37 mouse cellular contexts compared by ENCODE assay signal in genomic region chr6:122539564-122539963, GRCm38 (mm10). TPM values are rescaled to one million over a fixed set of nuclear protein-coding genes. Genes with fewer than 3 reads are reported as not detected.
"Had no signal": no experiment of that assay in that cellular context is flagged by ENCODE, and none has a peak within 500 bp of the region (broad histone marks: within the 10 kb centered on the region; RNA-seq: fewer than 3 reads in every experiment).

No protein-coding gene starts in this region.

- H3K27ac ChIP-seq: gastrocnemius, adult 2 months; heart, embryonic 10.5 days; hindbrain, embryonic 10.5 days; hindbrain, embryonic 12.5 days; hindbrain, embryonic 14.5 days; intestine, embryonic 15.5 days; layer of hippocampus, adult 2 months; limb, embryonic 10.5 days; limb, embryonic 12.5 days; liver, embryonic 13.5 days had no signal

- H3K4me1 ChIP-seq: heart, embryonic 10.5 days; heart, embryonic 12.5 days; hindbrain, embryonic 10.5 days; hindbrain, embryonic 12.5 days; intestine, embryonic 15.5 days; limb, embryonic 10.5 days; limb, embryonic 12.5 days; liver, embryonic 13.5 days had no signal

- ATAC-seq: hindbrain, embryonic 16.5 days; inflammation-experienced regulatory T-cells, adult 6 months; intestine, embryonic 15.5 days; intestine, postnatal 0 days had no signal

- DNase-seq: gastrocnemius, adult 2 months; gastrocnemius, postnatal 10 days; gastrocnemius, postnatal 25 days; heart, adult 18-20 months; heart, postnatal 10 days; heart, postnatal 4 days; kidney, adult 18-20 months; kidney, adult 8-10 months; kidney, postnatal 10 days; kidney, postnatal 25 days; kidney, postnatal 4 days; liver; liver, embryonic 13.5 days had no signal

- H3K4me3 ChIP-seq: gastrocnemius, adult 2 months; heart, embryonic 10.5 days; heart, embryonic 12.5 days; hindbrain, embryonic 10.5 days; hindbrain, embryonic 12.5 days; intestine, embryonic 15.5 days; layer of hippocampus, adult 2 months; limb, embryonic 10.5 days; limb, embryonic 12.5 days; liver, embryonic 13.5 days had no signal

RNA-seq across cellular contexts. Expression of gene Aicda, which starts 14.0 kb away (rescaled TPM):
- total RNA-seq: gastrocnemius, adult 2 months; gastrocnemius, postnatal 10 days; gastrocnemius, postnatal 25 days; gastrocnemius, postnatal 4 days; granulocyte monocyte progenitor cell, adult 5-6 weeks; heart, adult 18-20 months; heart, adult 8-10 months; heart, postnatal 10 days; heart, postnatal 25 days; heart, postnatal 4 days; layer of hippocampus, adult 2 months; layer of hippocampus, postnatal 10 days; layer of hippocampus, postnatal 25 days; left cerebral cortex, adult 18-20 months; left cerebral cortex, postnatal 25 days had no signal
- polyA plus RNA-seq: heart, embryonic 10.5 days; heart, embryonic 12.5 days; heart, embryonic 14.5 days; heart, embryonic 16.5 days; hindbrain, embryonic 10.5 days; intestine, embryonic 15.5 days; intestine, postnatal 0 days; kidney, embryonic 14.5 days; kidney, embryonic 16.5 days; limb, embryonic 10.5 days; liver, embryonic 13.5 days had no signal

RNA-seq across cellular contexts. Expression of gene Mfap5, which starts 33.9 kb away (rescaled TPM):
- total RNA-seq: granulocyte monocyte progenitor cell, adult 5-6 weeks; layer of hippocampus, adult 2 months had no signal
- polyA plus RNA-seq: inflammation-experienced regulatory T-cells, adult 6 months had no signal

RNA-seq across cellular contexts. Expression of gene Rimklb, which starts 41.0 kb away (rescaled TPM):
- total RNA-seq: granulocyte monocyte progenitor cell, adult 5-6 weeks; heart, postnatal 25 days had no signal
